9 mouse cellular contexts compared by ENCODE assay signal in the genomic region with DNA sequence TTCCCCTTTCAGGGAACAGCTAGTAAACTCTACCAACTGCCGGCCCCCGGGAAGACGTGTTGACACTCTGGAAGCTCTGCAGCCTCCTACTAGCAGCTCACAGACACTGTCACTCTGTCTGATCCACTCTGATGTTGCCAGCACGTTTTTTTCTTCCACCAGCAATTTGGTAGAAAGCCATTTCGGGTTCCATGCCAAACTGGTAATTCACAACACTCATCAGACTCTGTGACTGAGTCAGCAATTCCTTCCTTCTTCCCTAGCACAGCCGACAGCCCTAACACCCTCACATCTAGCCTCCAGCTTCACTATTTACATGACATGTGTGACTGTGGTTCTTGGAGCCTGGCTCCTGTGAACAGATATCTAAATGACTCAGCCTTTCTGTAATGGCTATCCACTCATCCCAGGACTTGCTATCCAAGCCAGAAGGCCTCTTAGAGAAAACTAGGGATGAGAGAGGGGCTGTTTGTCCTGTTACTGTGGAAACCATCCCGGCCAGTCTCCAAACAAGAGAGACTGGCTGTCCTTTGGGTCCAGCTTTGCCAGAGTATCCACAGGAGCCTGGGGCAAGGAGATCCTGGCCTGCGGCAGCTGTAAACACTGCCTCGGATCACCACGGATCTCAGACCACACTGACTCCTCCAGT.
A peak's percentile ranks its signal among the peaks of the same experiment; 100 is the strongest.
DNase-seq lines count a peak whose midpoint lies in the region; ATAC-seq lines count a peak whose summit lies in the region.
"Had no signal": no experiment of that assay in that cellular context is flagged by ENCODE, and none has a peak within 500 bp of the region (broad histone marks: within the 10 kb centered on the region; RNA-seq: fewer than 3 reads in every experiment).

No protein-coding gene starts in this region.

- no peaks in the 10 kb centered on the region for H3K4me1 ChIP-seq in hindbrain, embryonic 16.5 days (ENCODE audit: control insufficient read depth, insufficient read depth, low read depth, low read length)
- H3K4me1 ChIP-seq in liver, embryonic 11.5 days (replicated peaks; ENCODE audit: control insufficient read depth, insufficient read depth, low read length) = peaks cover 5% of the 10 kb centered on the region

- no peak overlapping the region for H3K4me2 ChIP-seq in hindbrain, embryonic 16.5 days (ENCODE audit: low read length)
- H3K4me2 ChIP-seq in liver, embryonic 11.5 days = no peak overlapping the region
- H3K4me2 ChIP-seq: midbrain, embryonic 12.5 days had no signal

- no peaks in the 10 kb centered on the region for H3K27me3 ChIP-seq in hindbrain, embryonic 16.5 days (replicated peaks; ENCODE audit: control insufficient read depth, insufficient read depth, low read length)
- no peaks in the 10 kb centered on the region; the same call in 1 of the 2 replicates for H3K27me3 ChIP-seq in liver, embryonic 11.5 days (replicated peaks; ENCODE audit: control insufficient read depth, insufficient read depth, low read length)

- H3K9me3 ChIP-seq in hindbrain, embryonic 16.5 days (ENCODE audit: control insufficient read depth, low read length) = no peaks in the 10 kb centered on the region
- no peaks in the 10 kb centered on the region for H3K9me3 ChIP-seq in liver, embryonic 11.5 days (ENCODE audit: control insufficient read depth, low read length)
- H3K9me3 ChIP-seq: midbrain, embryonic 12.5 days had no signal

- 50% methylated on average over 10 of the region's 10 CpGs for WGBS in hindbrain, embryonic 16.5 days
- 32% methylated on average over 10 of the region's 10 CpGs for WGBS in liver, embryonic 11.5 days

- H3K9ac ChIP-seq in hindbrain, embryonic 16.5 days (ENCODE audit: low read depth, low read length) = no peak overlapping the region; the same call in 1 of the 2 replicates
- no peak overlapping the region for H3K9ac ChIP-seq in liver, embryonic 11.5 days (ENCODE audit: low read depth, low read length)
- H3K9ac ChIP-seq: midbrain, embryonic 12.5 days had no signal

- DNase-seq in adrenal gland, adult 2 months = peak; percentile 45
- DNase-seq in adrenal gland, adult 8-10 months = no peak
- peak; percentile 40 for DNase-seq in urinary bladder, postnatal 14 days (ENCODE audit: low spot score)
- no peak for DNase-seq in urinary bladder, adult 2 months (ENCODE audit: low spot score)
- peak; percentile 41 for DNase-seq in liver, embryonic 11.5 days (ENCODE audit: low spot score)
- peak; percentile 77 for DNase-seq in telencephalon, adult 2 months (ENCODE audit: low read depth, low spot score)
- DNase-seq in thymus, postnatal 25 days = no peak

- H3K4me3 ChIP-seq in hindbrain, embryonic 16.5 days (ENCODE audit: low read length) = no peak overlapping the region
- no peak overlapping the region for H3K4me3 ChIP-seq in liver, embryonic 11.5 days (ENCODE audit: low read depth, low read length)
- H3K4me3 ChIP-seq: midbrain, embryonic 12.5 days had no signal

- peak; percentile 81 for ATAC-seq in hindbrain, embryonic 16.5 days
- peak; percentile 42; the same call in 1 of the 2 replicates for ATAC-seq in liver, embryonic 11.5 days (replicated peaks; ENCODE audit: low FRiP score)

- no peak overlapping the region for H3K27ac ChIP-seq in hindbrain, embryonic 16.5 days (ENCODE audit: low read depth, low read length)
- H3K27ac ChIP-seq in liver, embryonic 11.5 days (ENCODE audit: low read depth, low read length) = peak overlapping the region; percentile 47
- H3K27ac ChIP-seq: midbrain, embryonic 12.5 days had no signal

- no peaks in the 10 kb centered on the region for H3K36me3 ChIP-seq in hindbrain, embryonic 16.5 days (ENCODE audit: control insufficient read depth, insufficient read depth, low read length)
- H3K36me3 ChIP-seq in liver, embryonic 11.5 days (ENCODE audit: control insufficient read depth, insufficient read depth, low read length) = no peaks in the 10 kb centered on the region
- H3K36me3 ChIP-seq: midbrain, embryonic 12.5 days had no signal

Comparison
In these comparisons a context has a peak if more than half of its experiments do, and no peak if none do; other contexts are left out.
1. DNase-seq: peak in adrenal gland, adult 2 months (single experiment), urinary bladder, postnatal 14 days (single experiment), liver, embryonic 11.5 days (single experiment) and telencephalon, adult 2 months (single experiment); none in adrenal gland, adult 8-10 months (single experiment), urinary bladder, adult 2 months (single experiment) and thymus, postnatal 25 days (single experiment).